Mouse (Mus musculus): Measurements from ENCODE around the gene Myadml2.
A peak's percentile ranks its signal among the peaks of the same experiment; 100 is the strongest.

The Myadml2 gene

DNA sequence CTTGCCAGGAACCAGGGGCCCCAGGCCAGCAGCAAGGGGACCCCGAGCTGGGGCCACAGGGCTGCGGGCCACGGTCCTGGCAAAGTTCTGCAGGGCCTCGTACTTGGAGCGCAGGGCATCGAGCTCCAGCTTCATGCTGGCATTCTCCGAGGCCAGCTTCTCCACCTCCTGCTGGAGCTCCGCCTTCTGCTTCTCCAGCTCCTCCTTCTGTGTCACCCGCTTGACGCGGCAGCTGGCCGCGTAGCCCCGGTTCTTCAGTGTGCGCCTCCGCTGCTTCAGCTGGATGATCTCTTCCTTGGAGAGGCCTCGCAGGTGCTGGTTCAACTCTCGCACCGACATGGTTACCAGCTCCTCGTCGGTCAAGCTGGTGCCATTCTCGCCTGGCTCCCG, 18.6 kb downstream of the Myadml2 start:
- no peak for DNase-seq

DNA sequence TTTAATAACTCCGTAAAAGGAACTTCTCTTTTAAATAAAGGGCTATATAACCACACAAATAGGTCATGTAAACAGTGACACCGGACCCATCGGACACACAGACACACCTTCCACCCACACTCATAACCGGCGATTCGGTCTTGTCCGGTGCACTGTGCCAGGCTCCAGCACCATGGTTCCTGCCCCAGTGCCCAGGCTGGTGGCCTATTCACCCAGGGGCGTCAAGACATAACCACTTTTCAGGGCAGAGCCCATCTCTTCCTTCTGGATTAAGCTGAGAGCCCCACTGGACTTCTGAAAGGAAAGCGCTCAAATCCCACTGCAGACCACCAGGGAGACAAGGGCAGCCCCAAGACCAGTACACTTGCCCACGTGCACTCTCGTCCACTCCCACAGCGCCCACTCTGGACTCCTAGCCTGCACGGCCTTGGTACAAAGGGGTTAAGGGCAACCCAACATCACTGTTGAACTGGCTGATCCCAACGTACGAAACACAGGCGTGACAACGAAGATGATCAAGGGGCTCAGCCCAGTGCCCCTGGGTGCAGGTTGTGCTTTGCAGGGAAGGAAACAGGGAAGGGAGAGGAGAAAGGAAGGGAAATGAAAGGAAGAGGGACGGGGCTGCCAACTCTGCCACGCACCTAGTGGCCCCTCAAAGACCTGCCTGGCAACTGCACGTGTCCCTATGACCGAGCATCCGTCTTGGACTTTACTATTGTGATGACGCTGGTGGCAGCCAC, 19.2 kb downstream of the Myadml2 start:
- DNase-seq, result no peak

DNA sequence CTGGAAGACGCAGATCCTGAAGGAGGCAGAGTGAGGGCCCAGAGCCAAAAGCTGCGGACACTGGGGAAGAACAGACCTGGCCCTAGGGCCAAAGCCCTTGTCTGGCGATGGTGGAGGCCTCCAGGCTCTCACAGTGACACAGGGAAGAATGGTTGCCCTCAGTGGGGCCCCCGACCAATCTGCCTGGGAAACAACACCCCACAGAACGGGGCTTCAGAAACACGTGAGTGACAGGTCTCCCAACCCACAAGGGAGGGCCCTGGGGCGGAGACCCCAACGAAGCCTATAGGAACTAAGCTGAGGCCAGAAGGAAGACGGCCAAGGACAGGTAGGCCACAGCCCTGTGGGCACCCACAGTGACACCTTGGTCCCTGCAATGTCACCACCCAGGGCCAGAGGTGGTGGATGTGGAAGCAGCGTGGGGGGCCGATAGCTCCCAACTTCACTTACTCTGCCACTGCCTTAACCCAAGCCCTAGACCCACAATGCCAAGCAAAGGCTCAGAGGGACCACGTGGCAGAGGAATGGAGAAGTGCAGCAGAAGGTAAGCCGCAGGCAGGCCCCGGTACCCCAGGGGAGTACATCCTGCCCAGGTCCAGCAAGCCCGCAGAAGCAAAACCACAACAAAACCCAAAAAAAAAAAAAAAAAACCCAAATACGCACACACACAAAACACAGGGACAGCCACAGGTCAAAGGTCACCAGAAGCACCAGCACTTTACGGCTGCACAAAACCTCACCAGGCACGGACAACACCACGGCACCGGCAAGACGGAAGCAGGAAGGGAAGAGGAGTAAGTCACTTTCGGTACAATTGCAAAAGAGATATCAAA, 20.3 kb downstream of the Myadml2 start:
- DNase-seq, result no peak

DNA sequence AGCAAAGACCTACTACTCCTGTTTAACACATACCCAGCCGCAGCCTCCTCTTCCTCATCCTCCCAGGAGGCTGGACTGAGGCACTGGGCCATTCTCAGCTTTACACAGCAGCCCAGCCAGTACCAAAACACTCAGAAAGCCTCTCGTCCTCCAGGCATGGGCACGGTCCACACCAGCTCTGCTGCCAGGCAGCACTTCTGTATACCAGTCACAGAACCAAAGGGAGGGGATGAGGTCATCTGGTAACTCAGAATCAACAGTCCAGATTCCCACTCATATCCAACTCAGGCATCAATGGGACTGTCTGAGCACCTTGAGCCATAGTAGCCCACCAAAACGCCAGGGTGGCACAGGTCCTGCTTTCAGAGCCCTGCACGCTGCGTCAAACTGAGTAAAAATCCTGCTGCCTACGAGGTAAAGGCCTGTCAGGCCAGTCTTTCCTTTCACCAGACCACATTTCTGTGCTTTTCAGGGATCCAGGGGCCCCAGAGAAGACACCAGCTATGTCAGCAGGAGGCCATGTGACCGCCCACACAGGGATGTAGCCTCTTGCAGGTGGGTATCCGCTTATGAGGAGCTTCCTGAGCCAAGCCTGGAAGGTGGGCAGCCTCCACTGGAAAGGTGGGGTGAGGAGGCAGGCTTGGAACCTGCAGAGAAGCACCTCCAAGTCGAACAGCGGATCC, 21.0 kb downstream of the Myadml2 start:
- no peak for DNase-seq

DNA sequence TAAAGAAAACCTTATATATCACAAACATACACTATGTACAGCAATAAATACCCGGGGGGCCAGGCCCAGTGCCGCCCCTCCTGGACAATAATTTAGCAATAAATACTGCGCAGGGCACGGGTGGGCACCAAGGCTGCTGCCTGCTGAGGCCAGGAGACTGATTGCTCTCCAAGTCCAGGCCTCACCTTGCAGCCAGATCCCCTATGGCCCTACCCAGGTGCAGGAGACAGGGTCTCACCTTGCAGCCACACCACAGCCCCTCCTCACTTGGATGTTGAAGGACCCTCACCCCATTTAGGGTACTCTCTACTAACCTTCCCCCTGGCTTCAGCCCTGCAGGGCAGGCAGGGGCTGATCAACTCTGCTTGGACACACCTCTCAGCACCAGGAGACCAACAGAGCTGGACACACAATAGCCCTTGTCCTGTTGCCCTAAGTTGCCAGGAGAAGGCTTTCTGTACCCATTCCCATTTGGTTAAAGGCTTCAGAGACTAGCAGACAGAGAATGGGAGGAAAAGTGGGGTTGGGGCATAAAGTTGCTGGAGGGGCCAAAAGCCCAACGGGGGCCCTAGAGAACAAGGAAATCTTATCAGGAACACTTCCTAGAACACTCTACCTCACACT, 22.7 kb downstream of the Myadml2 start, which contains the start of gene Sirt7:
Sirt7 (minus strand) TSS at position 89 of the 624 bp plus-strand sequence.
- no peak for DNase-seq

DNA sequence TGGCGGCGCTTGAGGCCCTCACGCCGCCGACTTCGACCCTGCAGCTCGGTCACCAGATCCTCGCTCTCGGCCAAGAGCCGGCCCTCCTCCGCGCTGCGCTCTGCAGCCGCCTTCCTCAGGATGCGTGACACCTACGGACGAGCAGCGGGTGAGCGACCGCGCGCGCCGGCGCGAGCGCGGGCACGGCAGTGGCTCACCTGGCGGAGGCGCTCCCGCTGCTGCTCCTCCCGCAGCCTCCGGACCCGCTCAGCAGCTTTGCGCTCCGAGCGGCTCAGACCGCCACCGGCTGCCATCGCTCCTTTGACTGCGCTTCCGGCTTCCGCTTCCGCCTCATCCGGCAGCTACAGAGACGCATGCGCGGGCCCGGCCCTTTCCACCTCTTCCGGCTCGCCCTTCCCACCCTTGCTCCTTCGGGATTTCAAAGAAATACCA, 23.3 kb downstream of the Myadml2 start:
- peak; percentile 78 for DNase-seq

DNA sequence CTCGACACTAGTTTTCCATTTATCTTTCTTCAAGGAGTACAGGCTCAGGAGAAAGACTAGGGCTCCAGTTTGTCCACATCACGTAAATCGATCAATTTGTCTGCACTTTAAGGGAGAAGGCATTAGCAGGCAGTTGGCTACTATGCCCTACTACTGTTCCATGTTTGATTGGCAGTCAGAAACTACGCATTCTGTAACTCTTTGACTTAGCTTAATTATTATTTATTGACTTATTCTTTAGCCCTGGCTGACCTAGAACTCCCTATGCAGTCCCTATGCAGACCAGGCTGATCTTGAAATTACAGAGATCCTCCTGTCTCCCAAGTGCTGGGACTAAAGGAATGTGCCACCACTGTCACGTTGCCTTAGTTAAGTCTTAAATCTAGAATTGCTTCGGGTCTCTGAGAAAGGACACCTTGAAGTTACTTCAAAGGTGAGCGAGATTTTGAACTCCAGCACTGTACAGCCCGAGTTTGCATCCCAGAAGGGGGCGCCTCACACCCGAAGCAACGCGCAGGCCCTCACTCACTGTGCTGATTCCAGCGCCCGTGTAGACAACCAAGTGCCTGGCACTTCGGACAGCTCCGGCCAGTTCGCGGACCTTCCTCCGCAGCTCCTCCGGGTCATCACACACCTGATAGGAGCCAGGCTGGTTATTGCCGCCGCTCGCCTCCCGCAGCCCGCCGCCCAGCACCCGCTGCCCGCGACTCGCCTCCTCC, 23.8 kb downstream of the Myadml2 start:
- no peak for DNase-seq

DNA sequence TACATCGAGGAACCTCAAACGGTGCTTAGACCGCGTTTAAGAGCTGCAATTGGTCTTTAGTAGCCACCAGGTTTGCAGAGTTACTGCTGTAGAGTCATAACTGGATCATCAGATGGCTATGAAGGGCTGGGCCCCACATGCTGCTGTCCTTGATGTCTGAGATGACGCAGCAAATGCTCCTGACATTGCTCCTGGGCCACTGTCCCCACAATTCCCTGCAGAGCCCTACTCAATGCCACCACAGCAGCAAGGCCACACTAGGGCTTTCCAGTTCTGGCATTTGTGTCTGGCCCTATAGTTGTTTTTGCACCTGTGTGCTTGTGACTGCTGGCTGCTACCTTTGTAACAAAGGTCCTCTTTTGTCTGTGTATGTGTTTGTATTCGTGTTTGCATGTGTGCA, 25.2 kb downstream of the Myadml2 start:
- DNase-seq, result no peak

DNA sequence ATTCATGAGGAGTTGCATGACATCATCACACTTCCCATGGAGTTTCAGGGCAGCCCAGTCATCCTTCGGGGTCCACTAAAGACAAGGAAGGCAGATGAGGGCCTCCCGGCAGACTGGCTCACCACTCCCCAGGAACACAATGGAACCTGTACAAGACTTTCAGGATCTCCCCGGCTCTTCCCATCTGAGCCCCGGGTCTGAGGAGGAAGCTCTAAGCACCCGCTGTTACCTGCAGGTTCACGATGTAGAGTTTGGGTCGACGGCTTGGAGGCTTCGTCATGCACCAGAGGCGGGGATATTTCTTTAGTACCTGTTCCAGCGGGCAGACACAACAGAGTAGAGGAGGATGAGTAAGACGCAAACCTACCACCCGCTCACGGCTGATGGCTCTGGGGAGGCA, 27.8 kb downstream of the Myadml2 start:
- DNase-seq, result no peak

DNA sequence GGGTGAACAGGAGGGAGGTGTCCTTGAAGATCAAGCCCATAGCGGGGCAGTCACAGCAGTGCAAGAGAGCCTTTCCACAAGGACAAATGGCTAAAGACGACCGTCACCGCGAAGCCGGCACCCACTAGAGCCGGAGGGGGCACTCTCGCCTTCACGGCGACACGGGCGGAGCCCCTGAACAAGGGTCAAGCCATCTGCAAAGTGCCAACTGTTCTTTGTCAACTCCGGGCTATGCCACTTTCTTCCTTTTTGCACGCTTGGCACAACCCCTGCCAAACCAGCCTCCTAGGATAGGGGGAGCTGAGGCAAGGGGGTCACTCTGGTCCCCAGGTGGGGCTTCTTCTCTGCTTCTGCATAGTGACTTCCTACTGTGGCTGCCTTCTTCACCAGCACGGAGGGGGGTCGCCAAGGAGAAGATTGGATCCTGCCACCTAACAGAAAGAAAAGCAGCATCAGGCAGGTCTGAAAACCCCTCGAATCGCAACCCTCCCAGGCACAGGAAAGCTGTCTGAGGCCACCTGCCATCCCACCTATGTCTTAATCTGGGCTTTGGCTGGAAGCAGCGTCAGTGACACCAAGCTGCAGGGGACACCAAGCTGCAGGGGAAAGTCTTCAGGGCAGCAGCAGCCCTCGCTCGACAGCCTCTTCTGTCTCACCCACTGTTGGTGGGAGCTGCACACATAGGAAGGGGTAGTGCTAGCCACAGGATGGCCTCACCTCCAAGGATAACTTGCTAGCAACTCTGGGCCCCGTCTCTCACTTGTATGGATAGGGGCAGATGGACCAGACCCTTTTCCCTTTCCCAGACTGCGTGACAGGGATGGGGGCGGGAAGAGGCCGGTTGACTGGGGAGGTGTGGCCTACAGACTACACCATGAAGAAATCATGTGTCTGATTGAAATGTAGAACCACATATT, 29.1 kb downstream of the Myadml2 start:
- DNase-seq, result no peak

DNA sequence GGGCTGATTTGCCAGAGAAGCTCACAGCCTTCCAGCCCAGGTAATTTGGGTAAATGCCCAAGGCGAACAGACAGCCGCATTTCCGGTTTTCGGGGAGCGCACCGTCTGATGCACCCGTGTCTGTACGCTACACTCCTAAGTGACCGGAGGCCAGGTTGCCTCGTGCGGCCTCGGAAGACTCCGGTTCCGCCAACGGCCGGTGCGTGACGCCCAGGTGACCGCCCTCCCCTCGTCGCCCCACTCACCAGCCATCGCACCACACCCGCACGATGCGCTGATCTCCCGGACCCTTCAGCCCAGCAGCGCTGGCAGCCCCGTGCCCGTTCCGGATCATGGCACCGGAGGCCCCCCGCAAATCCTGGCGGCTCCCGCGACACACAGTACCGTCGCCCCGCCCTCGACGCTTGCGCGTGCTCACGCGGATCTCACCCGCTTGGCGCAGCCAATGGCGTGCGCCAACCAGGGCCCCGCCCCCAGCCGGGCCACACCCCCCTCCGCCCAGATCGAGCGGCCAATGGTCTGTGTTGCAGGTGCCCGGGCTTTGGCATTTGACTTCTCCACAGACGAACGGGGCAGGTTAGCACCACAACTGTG, 30.3 kb downstream of the Myadml2 start, which contains the start of gene Pcyt2:
Pcyt2 (minus strand) TSS at position 418 of the 594 bp plus-strand sequence.
- peak; percentile 91 for DNase-seq

DNA sequence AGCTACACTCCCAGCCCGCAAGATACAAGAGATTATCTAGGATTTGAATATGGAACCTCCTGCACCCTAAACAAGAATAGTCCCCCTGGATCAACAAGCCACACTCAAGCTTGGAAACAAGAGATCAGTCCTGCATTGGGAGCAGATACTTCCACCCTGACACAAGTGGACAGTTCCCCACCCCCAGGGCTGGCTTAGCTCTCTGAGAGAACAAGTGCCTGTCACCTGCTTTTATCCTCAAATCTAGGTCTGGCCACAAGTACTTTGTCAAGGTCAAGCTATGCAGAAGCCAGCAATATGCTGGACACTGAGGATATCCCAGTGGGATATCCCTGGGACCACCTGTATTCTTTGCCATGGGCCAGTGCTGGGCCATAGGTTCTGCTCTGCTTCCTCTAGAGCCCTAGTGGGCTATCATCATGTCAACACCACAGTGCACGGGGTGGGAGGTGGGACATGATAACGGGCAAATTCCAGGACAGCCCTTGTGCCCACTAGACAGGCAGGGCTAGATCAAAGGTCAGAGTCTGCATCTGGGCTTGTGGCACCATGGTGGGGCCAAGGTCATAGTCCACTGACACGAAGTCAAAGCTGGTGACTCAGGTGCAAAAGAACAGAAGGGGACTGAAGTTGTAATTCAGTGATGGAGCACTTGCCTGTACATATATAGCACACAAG, 31.2 kb downstream of the Myadml2 start:
- DNase-seq, result no peak

DNA sequence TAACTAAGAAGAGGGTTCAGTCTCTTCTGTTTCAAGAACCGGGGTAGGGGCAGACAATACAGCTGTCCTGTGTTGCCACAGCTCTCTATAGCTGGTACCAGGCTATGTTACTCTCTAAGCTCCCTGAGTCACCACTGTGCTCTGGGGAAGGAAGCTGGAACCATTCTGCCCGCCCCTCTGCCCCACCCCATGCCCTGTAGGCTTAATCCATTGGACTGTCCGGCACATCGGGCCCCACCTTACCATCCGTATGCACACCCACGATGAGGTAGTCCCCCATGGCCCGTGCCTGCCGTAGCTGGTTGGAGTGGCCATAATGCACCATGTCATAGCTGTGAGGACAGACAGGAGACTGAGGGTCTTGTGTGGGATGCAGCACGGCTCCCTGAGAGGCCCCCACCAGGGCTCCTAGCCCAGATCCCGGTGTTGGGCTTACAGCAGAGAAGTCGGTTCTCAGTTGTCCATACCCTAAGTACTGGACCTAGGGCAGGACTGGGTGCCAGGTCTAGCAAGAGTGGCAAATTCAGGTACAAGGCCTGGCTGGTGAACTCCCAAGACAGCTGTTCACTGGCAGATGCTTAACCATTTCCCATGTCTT, 32.3 kb downstream of the Myadml2 start:
- DNase-seq, result no peak

DNA sequence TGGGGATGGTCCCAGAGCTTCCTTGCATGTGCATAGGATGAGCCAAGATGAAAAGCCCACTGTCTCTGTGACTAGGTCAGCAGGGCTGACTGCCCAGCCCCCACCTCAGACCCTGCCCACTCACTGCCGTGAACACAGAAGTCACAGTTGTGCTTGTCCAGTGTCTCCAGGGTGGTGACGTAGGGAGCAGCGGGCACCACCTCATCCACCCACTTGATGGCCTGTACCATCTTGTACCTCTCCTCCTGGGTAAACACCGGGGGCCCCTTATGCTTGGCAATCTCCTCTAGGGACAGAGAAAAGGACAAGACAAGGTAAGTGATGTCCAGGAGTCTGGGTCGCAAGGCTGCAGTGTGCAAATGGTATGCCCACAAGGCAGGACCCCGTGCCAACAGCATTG, 32.8 kb downstream of the Myadml2 start:
- no peak for DNase-seq

DNA sequence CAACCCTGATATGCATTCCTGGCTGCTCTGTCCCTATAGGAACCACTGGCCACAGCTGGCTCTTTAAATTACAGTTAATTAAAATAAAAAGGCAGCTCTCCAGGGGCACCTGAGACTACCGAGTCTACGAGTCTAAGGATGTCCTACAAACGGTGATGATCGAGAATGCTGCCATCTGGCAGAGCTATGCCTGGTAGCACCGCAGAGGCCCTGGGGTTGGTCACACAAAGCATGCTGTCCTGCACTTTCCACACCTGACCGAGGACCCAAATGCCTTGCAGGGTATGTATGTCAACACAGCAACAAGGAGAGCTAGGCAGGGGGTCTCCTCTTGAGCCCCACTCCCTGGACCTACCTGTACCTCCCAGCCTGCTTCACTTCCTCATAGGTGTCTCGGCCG, 34.0 kb downstream of the Myadml2 start:
- no peak for DNase-seq

DNA sequence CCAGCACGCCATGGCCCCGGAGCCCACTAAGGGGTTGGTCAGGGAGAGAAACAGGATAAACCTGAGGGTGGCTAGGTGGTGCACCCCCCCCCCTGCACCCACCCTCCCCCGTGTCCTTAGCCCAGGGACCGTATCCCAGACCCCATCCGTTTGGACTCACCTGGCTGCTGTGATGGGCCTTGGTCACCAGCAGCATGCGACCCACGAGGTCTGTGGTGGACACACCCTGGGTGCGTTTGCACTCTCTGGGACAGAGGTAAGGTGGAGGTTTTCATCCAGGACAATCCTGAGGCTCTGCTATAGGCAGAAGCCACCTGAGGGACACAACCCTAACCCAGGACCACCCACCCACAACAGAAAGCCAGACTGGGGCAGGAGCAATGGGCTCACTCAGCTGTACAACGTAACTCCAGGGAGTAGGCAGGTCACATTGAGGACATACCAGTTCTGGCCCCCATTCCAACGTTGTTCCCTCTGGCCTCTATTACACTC, 34.4 kb downstream of the Myadml2 start:
- DNase-seq, result no peak

DNA sequence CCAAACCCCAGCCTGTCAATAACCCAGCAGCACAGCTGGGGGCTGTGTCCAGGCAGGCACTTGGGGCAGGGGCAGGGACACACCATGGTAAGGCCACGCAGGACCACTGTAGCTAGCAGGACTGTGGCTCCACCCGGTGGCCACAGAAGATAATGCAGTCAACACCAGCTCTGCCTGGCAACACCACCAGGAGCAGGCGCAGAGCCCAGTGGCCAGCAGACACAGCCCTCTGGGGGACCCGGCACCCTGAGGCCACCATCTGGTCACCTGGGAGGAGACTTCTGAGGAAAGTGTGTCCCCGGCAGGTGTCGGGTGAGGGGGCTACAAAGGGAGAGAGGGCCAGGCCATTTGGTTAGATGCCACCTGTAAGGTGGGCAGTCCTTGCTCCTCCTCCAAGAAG, 35.2 kb downstream of the Myadml2 start:
- peak; percentile 93 for DNase-seq

DNA sequence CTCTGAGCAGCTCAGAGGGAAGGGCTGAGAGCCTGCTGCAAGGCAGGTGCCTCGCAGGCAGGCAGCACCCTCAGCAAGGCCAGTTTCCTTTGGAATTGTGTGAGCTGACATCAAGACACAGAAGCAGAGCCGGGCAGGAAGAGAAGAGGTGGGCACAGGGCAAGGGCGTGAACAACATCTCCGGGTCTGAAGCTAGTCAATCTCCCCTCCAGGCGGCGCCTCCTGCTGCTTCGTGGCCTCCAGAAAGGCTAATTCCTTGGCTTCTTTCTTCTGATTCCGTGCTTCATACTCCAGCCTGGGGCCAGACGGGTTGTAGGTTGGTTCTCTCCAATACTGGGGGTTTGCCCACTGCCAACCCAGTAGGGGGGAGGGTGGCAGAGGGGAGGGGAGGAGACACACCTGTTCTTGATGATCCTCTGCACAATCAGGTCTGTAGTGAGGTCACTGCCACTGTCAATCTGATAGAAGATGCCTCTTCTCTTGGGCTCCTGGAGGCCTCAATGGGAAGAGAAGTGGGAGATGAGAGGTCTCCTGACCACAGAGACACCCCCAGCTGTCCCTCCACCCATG, 37.4 kb downstream of the Myadml2 start:
- DNase-seq, result no peak

DNA sequence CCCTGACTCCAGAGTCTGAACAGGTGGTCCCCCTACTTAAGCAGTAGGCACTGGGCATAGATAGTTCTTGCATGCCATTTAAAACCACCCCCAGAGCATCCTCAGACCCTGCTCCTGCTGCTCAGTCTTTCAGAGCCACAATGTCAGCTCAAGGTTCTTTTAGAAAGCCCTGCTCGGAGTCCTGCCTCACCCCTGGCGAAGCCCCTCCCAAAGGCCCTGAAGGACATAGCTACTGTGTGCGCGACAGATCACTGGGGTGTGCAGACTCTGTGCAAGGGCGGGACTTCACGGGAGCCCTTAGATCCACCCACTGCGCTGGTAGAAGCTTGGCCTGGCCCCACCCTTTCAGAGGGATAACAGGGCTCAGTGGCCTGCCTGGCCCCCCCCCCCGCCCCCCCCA, 38.7 kb downstream of the Myadml2 start:
- DNase-seq, result no peak
